Mouse (Mus musculus) gastrocnemius, postnatal 25 days (tissue): ENCODE measurements around the gene D930020B18Rik. TPM values are rescaled to one million over a fixed set of nuclear protein-coding genes. Genes with fewer than 3 reads are reported as not detected.

ENCODE experiments used
- DNase-seq: peaks from one replicate; pipeline ENCODE4 v3.0.0; 2022
- long read RNA-seq, 2 experiments: library from polyadenylated mRNA; stranded (forward); transcript quantifications; one replicate each; pipeline ENCODE4 v2.0.0; 2021
- total RNA-seq, 2 experiments: library from RNA; stranded (reverse); gene quantifications; 1 replicate in 1 of 2; 2 replicates in 1 of 2; pipeline ENCODE4 v1.2.3; 2021

The D930020B18Rik gene
- not detected for total RNA-seq
- long read RNA-seq, experiment 1 = 0 reads
- long read RNA-seq, experiment 2 = 0 reads

GRCm38 (mm10) chr10:121641272-121642053 is at the start of gene D930020B18Rik:
TSS of gene D930020B18Rik (plus strand) at chr10:121641588.
- no peak for DNase-seq

GRCm38 (mm10) chr10:121596580-121596979 is 44.8 kb upstream of the D930020B18Rik start:
- DNase-seq = peak; percentile 18

GRCm38 (mm10) chr10:121601272-121601671 is 40.1 kb upstream of the D930020B18Rik start:
- no peak for DNase-seq

- DNase-seq = no peak
Observed at GRCm38 (mm10) chr10:121603556-121603955, 37.8 kb upstream of the D930020B18Rik start.

GRCm38 (mm10) chr10:121604632-121605344 is 36.6 kb upstream of the D930020B18Rik start:
- DNase-seq = no peak

- no peak for DNase-seq
Observed at GRCm38 (mm10) chr10:121608177-121608576, 33.2 kb upstream of the D930020B18Rik start.

- DNase-seq = no peak
Observed at GRCm38 (mm10) chr10:121611587-121611986, 29.8 kb upstream of the D930020B18Rik start.

- no peak for DNase-seq
Observed at GRCm38 (mm10) chr10:121612448-121612847, 28.9 kb upstream of the D930020B18Rik start.

GRCm38 (mm10) chr10:121613570-121613969 is 27.8 kb upstream of the D930020B18Rik start:
- DNase-seq = peak; percentile 14

GRCm38 (mm10) chr10:121615146-121615870 is 26.1 kb upstream of the D930020B18Rik start:
- no peak for DNase-seq

GRCm38 (mm10) chr10:121615935-121616334 is 25.5 kb upstream of the D930020B18Rik start:
- DNase-seq = no peak

- no peak for DNase-seq
Observed at GRCm38 (mm10) chr10:121622431-121622830, 19.0 kb upstream of the D930020B18Rik start.

GRCm38 (mm10) chr10:121623670-121624069 is 17.7 kb upstream of the D930020B18Rik start:
- DNase-seq = no peak

GRCm38 (mm10) chr10:121625006-121625405 is 16.4 kb upstream of the D930020B18Rik start:
- no peak for DNase-seq

- no peak for DNase-seq
Observed at GRCm38 (mm10) chr10:121625407-121626185, 15.8 kb upstream of the D930020B18Rik start.

GRCm38 (mm10) chr10:121626186-121626882 is 15.1 kb upstream of the D930020B18Rik start, which contains the start of gene Xpot:
TSS of gene Xpot (minus strand) at chr10:121626332.
- peak; percentile 98 for DNase-seq

GRCm38 (mm10) chr10:121627216-121627852 is 14.1 kb upstream of the D930020B18Rik start:
- DNase-seq = no peak

- no peak for DNase-seq
Observed at GRCm38 (mm10) chr10:121628561-121629040, 12.8 kb upstream of the D930020B18Rik start.

GRCm38 (mm10) chr10:121634159-121634558 is 7.2 kb upstream of the D930020B18Rik start:
- DNase-seq = no peak

GRCm38 (mm10) chr10:121636276-121636675 is 5.1 kb upstream of the D930020B18Rik start:
- no peak for DNase-seq
